Mouse (Mus musculus): Measurements from ENCODE around the gene Ndufa7.
A peak's percentile ranks its signal among the peaks of the same experiment; 100 is the strongest.
"Not testable (repeated sequence)": the region's sequence is repeated elsewhere in the genome, so short reads cannot be mapped to it uniquely, and the experiment has no call there.

Ndufa7 gene

DNA sequence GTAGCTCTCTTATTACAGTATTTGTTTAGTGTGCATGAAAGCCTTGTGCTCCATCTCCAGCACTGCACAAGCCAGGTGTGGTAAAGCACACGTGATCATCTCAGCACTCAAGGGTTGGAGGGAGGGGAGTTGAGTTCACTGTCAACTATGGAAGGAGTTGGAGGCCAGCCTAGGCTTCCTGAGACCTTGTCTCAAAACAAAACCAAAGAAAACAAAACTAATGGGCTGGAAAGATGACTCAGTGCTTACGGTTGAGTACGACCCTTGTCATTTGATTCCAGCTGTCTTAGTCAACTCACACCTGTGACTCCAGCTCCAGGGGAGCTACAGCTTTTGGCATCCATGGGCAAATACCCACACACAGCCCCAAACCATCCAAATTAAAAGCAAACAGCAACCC is 11.9 kb upstream of the Ndufa7 start:
- DNase-seq (ENCODE audit: low spot score): no peak

DNA sequence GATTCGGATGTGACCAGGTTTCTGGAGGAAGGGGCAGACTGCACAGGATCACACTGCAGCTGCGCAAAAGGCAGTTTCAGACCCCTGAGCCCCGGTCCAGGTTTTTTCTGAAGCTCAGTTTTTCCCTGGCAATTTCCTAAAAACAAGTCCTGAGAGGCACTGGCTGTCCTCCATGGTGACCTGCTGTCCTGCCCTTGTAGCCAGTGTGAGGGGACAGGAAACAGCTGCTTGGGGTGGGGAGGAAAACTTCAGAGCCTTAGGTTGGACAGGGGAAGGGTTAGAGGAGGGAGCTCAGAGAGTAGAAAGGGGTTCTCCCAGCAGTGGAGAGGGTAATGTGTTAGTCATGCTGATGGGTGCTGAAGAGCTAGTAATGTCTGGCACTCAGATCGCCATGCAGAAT is 11.4 kb upstream of the Ndufa7 start:
- peak; percentile 67 for DNase-seq (ENCODE audit: low spot score)

DNA sequence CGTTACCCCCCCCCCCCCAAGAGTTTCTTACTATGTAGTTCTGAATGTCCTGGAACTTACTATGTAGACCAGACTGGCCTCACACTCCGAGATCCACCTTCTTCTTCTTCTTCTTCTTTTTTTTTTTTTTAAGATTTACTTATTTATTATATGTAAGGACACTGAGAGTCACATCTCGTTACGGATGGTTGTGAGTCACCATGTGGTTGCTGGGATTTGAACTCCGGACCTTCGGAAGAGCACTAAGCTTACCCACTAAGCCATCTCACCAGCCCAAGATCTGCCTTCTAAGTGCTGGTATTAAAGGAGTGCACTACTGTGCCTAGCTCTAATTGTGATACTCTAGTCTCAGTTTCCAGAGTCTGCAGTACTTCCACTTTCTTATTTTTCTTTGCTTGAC is 9.0 kb upstream of the Ndufa7 start:
- DNase-seq (ENCODE audit: low spot score): no peak

DNA sequence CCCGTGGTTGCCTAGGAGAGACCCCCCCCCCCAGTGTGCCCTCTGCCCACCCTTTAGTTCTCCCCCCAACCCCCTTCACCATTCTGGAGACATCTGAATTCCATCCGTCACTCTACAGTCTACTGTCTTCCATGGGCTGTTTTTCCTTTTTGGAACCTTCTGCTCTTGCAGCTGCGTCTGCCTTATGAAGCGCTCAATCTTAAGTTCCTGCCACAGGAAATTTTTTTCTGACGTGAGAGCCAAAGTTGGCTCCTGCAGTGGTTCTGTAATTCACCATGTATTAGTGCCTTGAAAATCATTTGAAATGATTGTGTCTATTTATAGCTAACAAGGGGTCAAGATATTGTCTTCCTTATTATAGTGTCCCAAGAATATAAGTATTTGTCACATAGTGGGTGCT is 7.8 kb upstream of the Ndufa7 start:
- DNase-seq (ENCODE audit: low spot score): no peak

GRCm38 (mm10) chr17:33817184-33817968 is 7.0 kb upstream of the Ndufa7 start:
- DNase-seq (ENCODE audit: low spot score): peak; percentile 89

DNA sequence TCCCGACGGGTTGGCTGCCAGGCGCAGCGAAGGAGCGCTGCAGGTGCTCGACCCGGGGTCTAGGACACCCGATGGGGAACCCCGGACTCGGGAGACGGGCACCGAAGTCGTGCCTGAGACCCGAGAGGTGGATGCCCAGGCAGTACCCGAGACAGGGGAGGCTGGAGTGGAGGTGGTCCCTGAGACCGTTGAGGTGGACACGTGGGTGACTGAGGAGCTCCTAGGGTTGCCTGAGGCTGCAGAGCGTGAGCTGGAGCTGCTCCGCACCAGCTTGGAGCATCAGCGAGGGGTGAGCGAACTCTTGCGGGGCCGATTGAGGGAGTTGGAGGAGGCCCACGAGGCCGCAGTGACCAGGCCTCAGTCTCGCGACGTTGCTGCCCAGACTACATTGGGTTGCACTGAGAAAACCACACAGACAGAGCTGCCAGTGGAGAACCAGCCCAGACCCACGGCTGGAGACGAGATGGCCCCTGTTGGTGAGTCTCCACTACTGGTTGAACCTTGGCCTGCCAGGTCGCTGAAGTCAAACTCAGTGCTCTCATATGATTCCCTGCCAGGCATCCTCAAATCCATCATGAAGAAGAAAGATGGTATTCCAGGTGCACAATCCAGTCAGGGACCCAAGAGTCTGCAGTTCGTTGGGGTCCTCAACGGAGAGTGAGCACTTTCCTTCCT is 6.3 kb upstream of the Ndufa7 start:
- no peak for DNase-seq (ENCODE audit: low spot score)

GRCm38 (mm10) chr17:33822436-33822959 is 1.9 kb upstream of the Ndufa7 start:
- no peak for DNase-seq (ENCODE audit: low spot score)

GRCm38 (mm10) chr17:33823171-33823570 is 1.2 kb upstream of the Ndufa7 start:
- not testable (repeated sequence) for DNase-seq (ENCODE audit: low spot score)

DNA sequence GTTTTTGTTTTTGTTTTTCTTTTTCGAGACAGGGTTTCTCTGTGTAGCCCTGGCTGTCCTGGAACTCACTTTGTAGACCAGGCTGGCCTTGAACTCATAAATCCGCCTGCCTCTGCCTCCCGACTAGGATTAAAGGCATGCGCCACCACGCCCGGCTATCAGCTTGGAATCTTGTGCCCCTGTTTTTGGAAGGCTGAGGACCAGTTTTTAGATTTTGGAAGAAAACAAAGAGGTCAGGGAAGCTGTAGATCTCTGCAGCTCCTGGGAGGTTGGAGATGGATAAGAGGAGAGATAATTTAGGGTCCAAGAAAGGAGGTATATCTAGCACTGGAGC is 592 bp downstream of the Ndufa7 start:
- not testable (repeated sequence) for DNase-seq (ENCODE audit: low spot score)

- DNase-seq (ENCODE audit: low spot score): no peak
Measured at GRCm38 (mm10) chr17:33825462-33825861, 1.1 kb downstream of the Ndufa7 start.

GRCm38 (mm10) chr17:33826850-33827249 is 2.5 kb downstream of the Ndufa7 start:
- DNase-seq (ENCODE audit: low spot score): peak; percentile 76

DNA sequence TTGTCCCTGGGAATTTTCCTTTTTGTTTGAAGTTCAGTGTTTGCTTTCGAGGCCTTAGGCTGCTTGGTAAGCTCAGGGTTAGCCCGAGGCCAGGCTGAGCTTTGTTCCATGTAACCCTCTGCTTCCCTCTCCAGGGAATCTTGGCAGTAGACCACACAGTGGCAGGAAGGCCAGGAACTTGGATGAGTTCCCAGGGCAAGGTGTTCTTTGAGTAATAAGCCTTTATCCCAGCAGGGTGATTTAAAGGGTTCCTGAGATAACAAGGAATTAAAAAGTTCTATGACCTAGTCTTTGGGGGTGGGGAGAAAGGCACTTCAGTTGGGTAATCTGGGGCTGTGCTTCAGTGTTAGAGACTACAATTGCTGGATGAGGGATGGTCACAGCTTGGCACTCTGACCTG is 4.5 kb downstream of the Ndufa7 start:
- DNase-seq (ENCODE audit: low spot score): no peak

DNA sequence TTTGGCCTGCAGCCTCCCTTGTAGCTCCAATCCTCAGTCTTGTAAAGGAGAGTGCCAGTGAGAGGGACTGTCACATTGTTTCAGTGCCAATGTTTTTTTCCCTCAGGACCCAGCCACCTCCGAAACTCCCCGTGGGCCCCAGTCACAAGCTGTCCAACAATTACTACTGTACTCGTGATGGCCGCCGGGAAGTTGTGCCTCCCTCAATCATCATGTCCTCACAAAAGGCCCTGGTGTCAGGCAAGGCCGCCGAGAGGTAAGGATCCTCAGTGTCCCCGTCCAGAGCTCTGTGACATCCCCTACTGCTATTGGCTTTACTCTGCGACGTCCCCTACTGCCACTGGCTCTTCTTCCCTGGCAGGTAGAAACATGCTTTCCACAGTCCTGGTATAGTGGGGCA is 5.2 kb downstream of the Ndufa7 start:
- DNase-seq (ENCODE audit: low spot score): no peak

GRCm38 (mm10) chr17:33842966-33843795 is 18.8 kb downstream of the Ndufa7 start, which contains the start of gene Cd320:
Gene Cd320, plus strand, starts transcription at chr17:33843091.
- DNase-seq (ENCODE audit: low spot score): peak; percentile 93

DNA sequence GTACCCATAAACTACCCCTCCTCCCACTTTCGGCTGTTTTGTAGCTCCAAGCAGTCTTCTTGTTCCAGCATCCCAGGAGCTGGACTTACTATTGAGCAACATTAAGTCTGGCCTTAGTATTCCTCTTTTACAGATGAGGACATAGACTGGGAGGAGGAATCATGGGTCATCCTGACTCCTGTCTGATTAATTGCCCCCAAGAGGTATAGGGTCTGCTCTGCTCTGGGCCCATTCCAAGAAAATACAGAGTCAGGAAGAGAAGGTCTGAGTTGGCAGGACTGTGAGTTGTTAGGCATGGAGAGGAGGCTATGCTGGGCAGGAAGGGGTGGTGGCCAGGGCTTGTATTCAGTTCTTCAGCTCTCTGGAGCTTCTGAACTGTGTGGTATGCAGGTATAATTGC is 19.8 kb downstream of the Ndufa7 start:
- no peak for DNase-seq (ENCODE audit: low spot score)

DNA sequence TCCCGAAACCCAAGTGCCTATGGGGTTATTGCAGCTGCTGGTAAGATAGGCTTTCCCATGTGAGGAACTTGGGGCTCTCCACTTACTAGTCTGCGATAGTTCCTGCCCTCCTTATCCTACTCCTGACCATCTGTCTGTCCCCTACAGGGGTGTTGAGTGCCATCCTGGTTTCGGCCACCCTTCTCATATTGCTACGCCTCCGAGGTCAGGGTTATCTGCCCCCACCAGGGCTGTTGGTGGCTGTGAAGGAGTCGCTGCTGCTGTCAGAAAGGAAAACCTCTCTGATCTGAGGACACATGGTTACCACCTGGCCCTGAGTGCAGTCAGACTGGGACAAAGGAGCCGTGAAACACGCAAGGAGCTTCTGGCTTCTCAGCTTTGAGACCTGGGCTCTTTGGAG is 23.8 kb downstream of the Ndufa7 start:
- no peak for DNase-seq (ENCODE audit: low spot score)

- DNase-seq (ENCODE audit: low spot score): no peak
Measured at GRCm38 (mm10) chr17:33851331-33851730, 27.0 kb downstream of the Ndufa7 start.

DNA sequence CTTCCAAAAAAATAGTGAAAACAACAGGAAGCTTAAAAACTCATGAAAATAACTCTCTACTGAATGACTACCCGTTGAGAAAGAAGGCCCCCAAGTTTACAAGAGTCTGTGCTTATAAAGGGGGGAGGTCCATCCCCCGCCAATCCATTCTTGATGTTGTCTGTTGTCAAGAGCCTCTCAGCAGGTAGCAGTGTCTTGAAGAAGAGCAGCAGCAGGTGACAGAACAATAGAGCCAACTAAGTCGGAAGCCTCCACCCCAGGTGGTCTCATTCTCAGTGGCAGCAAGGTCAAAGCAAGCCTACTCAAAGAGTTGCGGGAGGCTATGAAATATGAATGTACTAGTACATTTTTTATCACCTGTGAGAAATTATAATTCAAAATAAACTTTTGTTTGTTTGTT is 33.4 kb downstream of the Ndufa7 start:
- DNase-seq (ENCODE audit: low spot score): no peak

GRCm38 (mm10) chr17:33865330-33866030 is 41.1 kb downstream of the Ndufa7 start:
- DNase-seq (ENCODE audit: low spot score): peak; percentile 59

DNA sequence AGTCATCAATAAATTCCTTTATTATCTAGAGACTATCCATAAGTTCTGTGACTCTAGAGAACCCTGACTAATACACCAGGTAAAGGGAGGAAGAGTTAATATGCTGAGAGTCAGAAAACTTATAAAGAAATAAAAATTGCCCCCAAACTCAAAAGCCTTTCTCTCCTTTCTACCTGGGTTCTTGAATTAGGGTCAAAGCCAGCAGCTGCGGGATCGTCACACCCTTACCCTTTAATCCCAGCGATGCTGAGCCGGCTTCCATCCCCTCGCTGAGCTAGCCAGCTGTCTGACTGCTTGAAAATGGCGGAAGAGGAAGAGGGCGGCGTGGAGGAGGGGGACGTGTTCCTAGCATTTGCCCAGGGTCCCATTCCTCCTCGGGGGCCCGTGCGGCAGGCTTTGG is 49.2 kb downstream of the Ndufa7 start, which contains the start of gene Gm7029:
Gene Gm7029, plus strand, starts transcription at position 301 of the 400 bp plus-strand sequence.
- not testable (repeated sequence) for DNase-seq (ENCODE audit: low spot score)

- no peak for DNase-seq (ENCODE audit: low spot score)
Measured at GRCm38 (mm10) chr17:33874411-33874810, 50.0 kb downstream of the Ndufa7 start.

DNA sequence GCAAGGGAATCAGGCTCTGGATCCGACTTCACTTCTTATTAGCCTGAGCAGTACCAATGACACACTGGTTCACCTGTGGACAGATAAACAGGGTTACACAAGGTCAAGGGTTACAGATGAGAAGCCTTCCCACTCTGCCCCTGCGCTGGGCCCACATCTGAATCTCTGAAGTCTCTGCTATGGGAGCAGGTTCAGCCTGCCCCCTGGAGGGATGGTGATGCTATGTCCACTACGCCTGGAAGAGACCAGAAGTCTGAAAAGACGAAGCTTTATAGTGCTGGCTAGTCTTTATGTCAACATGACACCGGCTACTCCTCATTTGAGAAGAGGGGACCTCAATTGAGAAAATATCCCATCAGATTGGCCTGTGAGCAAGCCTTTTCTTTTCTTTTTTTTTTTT is 51.4 kb downstream of the Ndufa7 start:
- DNase-seq (ENCODE audit: low spot score): not testable (repeated sequence)

Data from testis, postnatal 10 days (tissue).